Mouse (Mus musculus) erythroblast, embryonic 14.5 days (primary cell): Measurements from ENCODE around the gene Hist1h3d.

ENCODE experiments used
- GATA1 ChIP-seq: IDR thresholded peaks from 2 replicates; pipeline ENCODE4 v1.6.1; 2012; ENCODE audit warnings: low read length, inconsistent platforms, mixed read lengths
- TAL1 ChIP-seq: IDR thresholded peaks from 3 replicates; pipeline ENCODE4 v1.6.1; 2012; ENCODE audit warnings: low read length, inconsistent platforms, mixed read lengths

- TF ChIP-seq GATA1: no peak
- no peak for TF ChIP-seq TAL1
Measured at GRCm38 (mm10) chr13:23576906-23577639, 1.5 kb downstream of the Hist1h3d start.
